Mouse (Mus musculus): Measurements from ENCODE around the gene Tsga10. TPM values are rescaled to one million over a fixed set of nuclear protein-coding genes. Genes with fewer than 3 reads are reported as not detected.
A peak's percentile ranks its signal among the peaks of the same experiment; 100 is the strongest.
"Not testable (repeated sequence)": the region's sequence is repeated elsewhere in the genome, so short reads cannot be mapped to it uniquely, and the experiment has no call there.

Tsga10 gene
- polyA plus RNA-seq, 1 experiment from 2014 or later, result 4.2 TPM

DNA sequence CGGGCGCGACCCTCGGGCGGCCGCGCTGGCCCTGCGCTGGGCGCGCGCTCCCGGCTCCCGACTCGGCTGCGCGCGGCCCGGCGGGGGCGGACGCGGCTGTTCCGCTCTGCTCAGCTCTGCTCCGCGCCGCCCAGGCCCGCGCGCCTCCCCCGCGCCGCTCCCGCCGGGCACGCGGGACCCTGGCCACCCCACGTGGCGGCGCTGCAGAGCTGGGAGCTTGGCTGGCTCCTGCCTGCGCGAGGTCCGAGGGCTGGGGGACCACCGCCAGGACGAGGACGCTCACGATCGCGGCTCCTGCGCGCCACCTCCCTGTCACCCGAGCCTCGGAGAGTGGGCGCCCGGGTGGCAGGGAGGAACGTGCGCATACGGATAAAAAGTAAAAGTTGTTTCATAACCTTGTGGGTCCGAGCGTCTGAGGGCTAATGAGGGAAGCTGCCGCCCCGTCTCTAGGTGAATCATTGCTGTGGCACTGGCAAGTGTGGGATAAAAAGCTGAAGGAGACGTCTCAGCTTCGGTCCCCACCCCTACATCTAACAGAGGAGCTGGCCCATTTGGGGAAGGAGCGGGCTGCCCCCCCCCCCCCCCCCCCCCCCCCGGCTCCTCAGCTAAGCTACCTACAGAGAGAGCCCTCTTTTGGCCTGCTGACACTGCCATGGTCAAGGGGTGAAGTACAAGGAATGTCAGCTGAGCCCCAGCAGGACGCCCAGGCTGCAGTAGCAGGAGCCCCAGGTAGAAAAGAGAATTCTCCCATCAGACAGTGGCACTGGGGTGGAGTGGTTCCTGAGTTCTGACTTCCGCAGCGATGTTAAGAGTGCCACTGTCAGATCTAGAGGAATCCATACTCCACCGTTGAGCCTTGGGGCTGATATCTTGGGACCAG lies 146.2 kb downstream of the Tsga10 start, which contains the start of gene 2010300C02Rik:
Gene 2010300C02Rik, minus strand, starts transcription at position 325 of the 880 bp plus-strand sequence.
- WGBS (ENCODE audit: insufficient replicate concordance), result 1% methylated on average over 65 of the region's 69 CpGs
- peak within 1 kb of the TSS; percentile 59 for H3K4me3 ChIP-seq (ENCODE audit: low read depth, low read length)
- H3K4me2 ChIP-seq, result peak within 1 kb of the TSS; percentile 98
- H3K27ac ChIP-seq (ENCODE audit: low read depth, low read length), result no peak within 1 kb of the TSS
- ATAC-seq (replicated peaks; ENCODE audit: insufficient number of reproducible peaks, low FRiP score, low TSS enrichment), result peak; percentile 74
- H3K9ac ChIP-seq (ENCODE audit: low read depth, low read length), result peak within 1 kb of the TSS; percentile 68
- H3K9me3 ChIP-seq (replicated peaks; ENCODE audit: control insufficient read depth, low read length), result no peaks in the 10 kb centered on the region
- peaks cover 17% of the 10 kb centered on the region for H3K27me3 ChIP-seq (ENCODE audit: control insufficient read depth, insufficient read depth, low read length)
- no peaks in the 10 kb centered on the region for H3K4me1 ChIP-seq (ENCODE audit: control insufficient read depth, insufficient read depth, low read length)
- H3K36me3 ChIP-seq (ENCODE audit: control insufficient read depth, insufficient read depth, low read length), result no peaks in the 10 kb centered on the region

DNA sequence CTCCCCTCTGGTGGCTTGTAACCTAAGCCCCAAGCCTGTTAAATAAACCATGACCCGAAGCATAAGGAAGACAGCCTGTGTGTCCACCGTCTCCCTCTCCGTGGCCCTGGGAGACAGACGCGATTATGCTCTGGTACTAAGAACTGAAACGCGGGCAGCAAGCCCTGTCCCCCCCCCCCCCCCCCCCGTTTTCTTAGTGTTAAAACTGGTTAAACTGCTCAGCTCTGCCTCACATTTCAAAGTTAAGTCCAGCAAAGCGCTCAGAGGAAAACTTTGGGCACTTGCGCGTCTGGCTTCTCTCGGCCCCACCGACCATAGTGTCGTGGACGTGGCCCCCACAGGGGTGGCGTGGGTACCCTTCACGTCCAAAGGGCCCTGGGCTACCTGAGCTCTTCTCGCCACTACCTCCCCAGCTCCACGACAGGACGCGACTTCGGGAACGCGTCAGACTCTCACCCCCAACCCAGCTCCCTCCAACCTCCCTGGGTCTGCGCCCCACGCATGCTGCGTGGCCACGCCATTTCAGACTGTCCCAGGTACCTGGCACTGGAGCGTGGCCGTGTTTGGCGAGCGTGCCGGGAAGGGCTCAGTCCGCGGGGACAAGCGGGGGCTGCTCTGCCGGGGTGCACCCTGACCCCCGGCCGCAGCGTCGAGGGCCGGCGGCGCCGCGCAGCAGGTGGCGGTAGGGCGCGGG lies 147.1 kb downstream of the Tsga10 start:
- Histone ChIP-seq H3K4me3 (ENCODE audit: low read depth, low read length) (peak overlapping the region; percentile 59), H3K4me2 (peak overlapping the region; percentile 98), H3K36me3 (ENCODE audit: control insufficient read depth, insufficient read depth, low read length) (no peaks in the 10 kb centered on the region), H3K27ac (ENCODE audit: low read depth, low read length) (no peak overlapping the region), H3K9ac (ENCODE audit: low read depth, low read length) (peak overlapping the region; percentile 68), H3K27me3 (ENCODE audit: control insufficient read depth, insufficient read depth, low read length) (peaks cover 17% of the 10 kb centered on the region), H3K9me3 (replicated peaks; ENCODE audit: control insufficient read depth, low read length) (no peaks in the 10 kb centered on the region), H3K4me1 (ENCODE audit: control insufficient read depth, insufficient read depth, low read length) (no peaks in the 10 kb centered on the region)
- 4% methylated on average over 49 of the region's 49 CpGs for WGBS (ENCODE audit: insufficient replicate concordance)
- ATAC-seq (replicated peaks; ENCODE audit: insufficient number of reproducible peaks, low FRiP score, low TSS enrichment), result peak; percentile 59

- 58% methylated on average over 7 of the region's 7 CpGs for WGBS (ENCODE audit: insufficient replicate concordance)
These were observed 147.7 kb downstream of the Tsga10 start for GRCm38 (mm10) chr1:37718516-37718915.

DNA sequence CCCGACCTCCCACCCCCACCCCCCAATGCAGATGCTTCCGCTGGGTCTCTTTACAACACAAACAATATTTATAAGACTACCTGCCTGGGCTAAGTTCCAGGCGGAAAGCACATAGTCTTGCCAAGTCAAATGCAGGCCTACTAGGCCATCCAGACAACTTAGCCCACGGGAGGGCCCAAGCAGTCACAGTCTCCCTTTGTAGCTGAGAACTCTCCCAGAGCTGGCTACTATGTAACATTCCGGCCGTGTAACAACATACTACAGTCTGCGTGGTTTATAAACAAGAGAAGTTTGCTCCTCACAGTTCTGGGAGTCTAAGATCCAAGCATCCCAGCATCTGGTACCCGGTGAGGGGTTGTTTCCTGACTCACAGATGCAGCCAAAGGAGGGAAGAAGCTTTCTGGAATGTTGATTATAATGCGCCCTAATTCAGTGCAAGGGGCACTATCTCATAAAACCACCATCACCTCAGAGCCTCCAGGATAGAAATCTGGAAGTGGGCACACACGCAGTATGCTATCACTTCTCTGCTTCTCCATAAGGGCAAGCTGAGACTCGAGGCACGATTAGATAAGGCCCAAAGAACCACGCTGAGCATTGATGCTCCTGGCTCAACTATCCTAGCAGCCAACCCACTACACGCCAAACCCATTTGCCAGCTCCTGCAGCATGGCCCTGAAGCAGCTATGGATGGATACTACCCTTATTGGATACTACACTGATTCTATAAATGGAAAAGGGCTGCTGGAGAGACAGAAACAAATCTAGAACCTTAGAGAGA lies 148.6 kb downstream of the Tsga10 start:
- H3K4me3 ChIP-seq (ENCODE audit: low read depth, low read length), result no peak overlapping the region
- 70% methylated on average over 14 of the region's 14 CpGs for WGBS (ENCODE audit: insufficient replicate concordance)
- no peak overlapping the region for H3K4me2 ChIP-seq
- no peaks in the 10 kb centered on the region for H3K4me1 ChIP-seq (ENCODE audit: control insufficient read depth, insufficient read depth, low read length)
- no peaks in the 10 kb centered on the region for H3K9me3 ChIP-seq (replicated peaks; ENCODE audit: control insufficient read depth, low read length)
- ATAC-seq (replicated peaks; ENCODE audit: insufficient number of reproducible peaks, low FRiP score, low TSS enrichment), result no peak
- H3K9ac ChIP-seq (ENCODE audit: low read depth, low read length), result no peak overlapping the region
- H3K27ac ChIP-seq (ENCODE audit: low read depth, low read length), result no peak overlapping the region
- H3K36me3 ChIP-seq (ENCODE audit: control insufficient read depth, insufficient read depth, low read length), result no peaks in the 10 kb centered on the region
- H3K27me3 ChIP-seq (ENCODE audit: control insufficient read depth, insufficient read depth, low read length), result peaks cover 17% of the 10 kb centered on the region

More at GRCm38 (mm10) chr1:37718516-37718915, 147.7 kb downstream of the Tsga10 start:
- H3K4me1 ChIP-seq (ENCODE audit: control insufficient read depth, insufficient read depth, low read length), result no peaks in the 10 kb centered on the region
- H3K4me2 ChIP-seq, result no peak overlapping the region
- no peak for ATAC-seq (replicated peaks; ENCODE audit: insufficient number of reproducible peaks, low FRiP score, low TSS enrichment)
- no peaks in the 10 kb centered on the region for H3K36me3 ChIP-seq (ENCODE audit: control insufficient read depth, insufficient read depth, low read length)
- H3K9me3 ChIP-seq (replicated peaks; ENCODE audit: control insufficient read depth, low read length), result no peaks in the 10 kb centered on the region
- no peak overlapping the region for H3K27ac ChIP-seq (ENCODE audit: low read depth, low read length)
- H3K4me3 ChIP-seq (ENCODE audit: low read depth, low read length), result no peak overlapping the region
- no peak overlapping the region for H3K9ac ChIP-seq (ENCODE audit: low read depth, low read length)
- H3K27me3 ChIP-seq (ENCODE audit: control insufficient read depth, insufficient read depth, low read length), result peaks cover 17% of the 10 kb centered on the region

DNA sequence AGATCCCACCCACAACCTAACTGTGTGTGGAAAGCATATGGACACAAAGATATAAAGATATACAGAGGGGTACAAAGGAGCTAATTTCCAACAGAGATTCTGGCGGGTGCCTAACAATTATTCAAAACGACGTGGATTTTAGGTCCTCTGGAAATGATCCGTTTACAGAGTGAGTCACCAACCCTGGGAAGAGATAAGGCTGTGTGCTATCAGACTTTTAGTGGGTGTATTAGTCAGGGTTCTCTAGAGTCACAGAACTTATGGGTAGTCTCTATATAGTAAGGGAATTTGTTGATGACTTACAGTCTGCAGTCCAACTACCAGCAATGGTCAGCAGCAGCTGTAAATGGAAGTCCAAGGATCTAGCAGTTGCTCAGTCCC lies 153.9 kb downstream of the Tsga10 start:
- H3K27ac ChIP-seq (ENCODE audit: low read depth, low read length); H3K9ac ChIP-seq (ENCODE audit: low read depth, low read length); H3K4me2 ChIP-seq; H3K27me3 ChIP-seq (ENCODE audit: control insufficient read depth, insufficient read depth, low read length); H3K36me3 ChIP-seq (ENCODE audit: control insufficient read depth, insufficient read depth, low read length); H3K4me1 ChIP-seq (ENCODE audit: control insufficient read depth, insufficient read depth, low read length); H3K4me3 ChIP-seq (ENCODE audit: low read depth, low read length); ATAC-seq (replicated peaks; ENCODE audit: insufficient number of reproducible peaks, low FRiP score, low TSS enrichment); H3K9me3 ChIP-seq (replicated peaks; ENCODE audit: control insufficient read depth, low read length): not testable (repeated sequence)
- 42% methylated on average over 4 of the region's 4 CpGs for WGBS (ENCODE audit: insufficient replicate concordance)

DNA sequence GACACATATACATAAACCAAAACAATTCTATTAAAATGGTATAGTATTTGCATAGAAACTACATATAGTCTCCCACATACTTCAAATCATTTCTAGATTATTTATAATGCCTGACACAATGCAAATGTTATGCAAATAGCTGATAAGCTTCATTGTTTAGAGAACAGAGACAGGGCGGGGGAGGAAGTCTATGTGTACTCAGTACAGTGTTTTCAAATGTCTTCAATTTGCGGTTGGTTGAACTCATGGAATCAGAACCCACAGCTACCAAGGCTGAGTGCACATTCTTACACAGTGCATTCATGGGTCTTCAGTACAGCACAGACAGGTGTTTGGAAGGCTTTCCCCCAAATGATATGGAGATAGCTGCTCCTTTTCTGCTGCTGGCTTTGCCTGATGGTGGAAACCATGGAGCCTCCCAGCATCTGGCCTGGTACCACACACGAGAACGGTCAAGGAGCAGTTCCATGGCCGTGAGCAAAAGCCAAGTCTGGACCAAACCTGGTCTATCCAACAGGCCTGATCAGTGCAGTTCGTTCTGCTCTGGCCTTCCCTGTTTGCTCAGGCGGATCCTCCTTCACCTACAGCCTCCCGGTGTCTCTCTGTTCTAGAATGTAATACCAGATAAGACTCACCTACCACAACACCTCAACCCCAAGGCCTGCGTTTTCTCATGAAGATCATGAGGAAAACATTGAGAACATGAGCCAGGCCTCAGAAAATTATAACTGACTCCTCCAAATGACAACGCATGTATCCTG lies 154.5 kb downstream of the Tsga10 start:
- ATAC-seq (replicated peaks; ENCODE audit: insufficient number of reproducible peaks, low FRiP score, low TSS enrichment), result no peak
- Histone ChIP-seq H3K27ac (ENCODE audit: low read depth, low read length) (no peak overlapping the region), H3K9ac (ENCODE audit: low read depth, low read length) (no peak overlapping the region), H3K4me3 (ENCODE audit: low read depth, low read length) (no peak overlapping the region), H3K9me3 (replicated peaks; ENCODE audit: control insufficient read depth, low read length) (no peaks in the 10 kb centered on the region; the same call in 1 of the 2 replicates), H3K36me3 (ENCODE audit: control insufficient read depth, insufficient read depth, low read length) (no peaks in the 10 kb centered on the region), H3K4me2 (no peak overlapping the region), H3K4me1 (ENCODE audit: control insufficient read depth, insufficient read depth, low read length) (no peaks in the 10 kb centered on the region), H3K27me3 (ENCODE audit: control insufficient read depth, insufficient read depth, low read length) (no peaks in the 10 kb centered on the region)
- 84% methylated on average over 10 of the region's 10 CpGs for WGBS (ENCODE audit: insufficient replicate concordance)

- no peaks in the 10 kb centered on the region for H3K4me1 ChIP-seq (ENCODE audit: control insufficient read depth, insufficient read depth, low read length)
- no peaks in the 10 kb centered on the region; the same call in 1 of the 2 replicates for H3K9me3 ChIP-seq (replicated peaks; ENCODE audit: control insufficient read depth, low read length)
- no peak overlapping the region for H3K9ac ChIP-seq (ENCODE audit: low read depth, low read length)
- H3K4me2 ChIP-seq, result no peak overlapping the region
- H3K27me3 ChIP-seq (ENCODE audit: control insufficient read depth, insufficient read depth, low read length), result no peaks in the 10 kb centered on the region
- H3K27ac ChIP-seq (ENCODE audit: low read depth, low read length), result no peak overlapping the region
- ATAC-seq (replicated peaks; ENCODE audit: insufficient number of reproducible peaks, low FRiP score, low TSS enrichment), result no peak
- no peaks in the 10 kb centered on the region for H3K36me3 ChIP-seq (ENCODE audit: control insufficient read depth, insufficient read depth, low read length)
- WGBS (ENCODE audit: insufficient replicate concordance), result 91% methylated on average over 5 of the region's 5 CpGs
- H3K4me3 ChIP-seq (ENCODE audit: low read depth, low read length), result no peak overlapping the region
These were observed 155.1 kb downstream of the Tsga10 start for GRCm38 (mm10) chr1:37711082-37711481.

DNA sequence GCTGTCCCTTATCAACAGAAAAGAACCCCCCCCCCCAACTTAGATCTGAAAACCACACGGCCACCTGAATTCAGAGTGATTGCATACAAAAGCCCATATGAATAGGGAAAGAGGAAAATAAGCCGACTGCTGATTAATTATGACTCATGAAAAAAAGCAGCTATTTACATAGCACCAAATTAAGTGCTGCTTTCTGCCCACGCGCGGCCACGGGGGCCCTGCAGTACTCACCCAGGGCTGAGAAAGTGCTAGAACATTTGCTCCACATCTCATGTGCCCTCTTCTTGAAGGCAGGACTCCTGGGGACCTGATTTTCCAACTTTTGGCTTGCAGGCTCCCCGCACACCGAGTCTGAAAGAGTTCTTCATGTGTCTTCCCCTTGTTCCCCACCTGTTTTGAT lies 156.5 kb downstream of the Tsga10 start:
- no peak overlapping the region for H3K27ac ChIP-seq (ENCODE audit: low read depth, low read length)
- 80% methylated on average over 8 of the region's 8 CpGs for whole genome bisulfite sequencing (ENCODE audit: insufficient replicate concordance)
- no peaks in the 10 kb centered on the region for H3K27me3 ChIP-seq (ENCODE audit: control insufficient read depth, insufficient read depth, low read length)
- H3K4me3 ChIP-seq (ENCODE audit: low read depth, low read length), result no peak overlapping the region
- no peak overlapping the region for H3K4me2 ChIP-seq
- no peaks in the 10 kb centered on the region for H3K36me3 ChIP-seq (ENCODE audit: control insufficient read depth, insufficient read depth, low read length)
- H3K9ac ChIP-seq (ENCODE audit: low read depth, low read length), result no peak overlapping the region
- H3K9me3 ChIP-seq (replicated peaks; ENCODE audit: control insufficient read depth, low read length), result no peaks in the 10 kb centered on the region; the same call in 1 of the 2 replicates
- no peak for ATAC-seq (replicated peaks; ENCODE audit: insufficient number of reproducible peaks, low FRiP score, low TSS enrichment)
- no peaks in the 10 kb centered on the region for H3K4me1 ChIP-seq (ENCODE audit: control insufficient read depth, insufficient read depth, low read length)

Measured in heart, embryonic 11.5 days (tissue).